Mouse (Mus musculus): ENCODE data around the gene Ifitm2.

GRCm38 (mm10) chr7:140949824-140950530 is 5.8 kb downstream of the Ifitm2 start, which contains the start of gene Ifitm5:
- TF ChIP-seq POLR2A (IDR thresholded peaks at IDR 0.05; ENCODE audit: insufficient read length, low read depth) (no peak), REST (IDR thresholded peaks at IDR 0.05; ENCODE audit: insufficient read depth, insufficient read length) (no peak), MYOG (IDR thresholded peaks at IDR 0.05; ENCODE audit: control insufficient read depth in 1 of 3, insufficient read depth in 1 of 3, insufficient read length in 2 of 3, low read depth in 2 of 3) (no peak)
